Mouse (Mus musculus): ENCODE data around the gene Dalrd3.

DNA sequence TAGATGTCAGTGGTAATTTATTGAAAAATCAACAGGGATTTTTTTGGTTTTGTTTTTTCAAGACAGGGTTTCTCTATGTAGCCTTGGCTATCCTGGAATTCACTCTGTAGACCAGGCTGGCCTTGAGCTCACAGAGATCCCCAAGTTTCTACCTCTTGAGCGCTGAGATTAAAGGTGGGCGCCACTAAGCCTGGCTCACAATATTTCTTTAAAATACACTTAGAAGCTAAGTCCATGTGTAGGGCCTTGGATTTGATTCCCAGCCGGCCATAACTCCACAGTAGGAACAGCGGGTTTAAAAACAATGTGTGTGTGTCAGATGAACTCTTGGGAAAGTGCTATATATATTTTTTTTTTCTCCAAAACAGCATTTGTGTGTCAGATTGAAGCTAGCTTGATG lies 46.3 kb upstream of the Dalrd3 start:
- TF ChIP-seq CTCF (IDR thresholded peaks at IDR 0.05; ENCODE audit: low read depth) (no peak), EP300 (IDR thresholded peaks at IDR 0.05; ENCODE audit: low read depth) (no peak)

Data from heart, postnatal 0 days (tissue).